Mouse (Mus musculus): ENCODE data around the gene Sirt1.

DNA sequence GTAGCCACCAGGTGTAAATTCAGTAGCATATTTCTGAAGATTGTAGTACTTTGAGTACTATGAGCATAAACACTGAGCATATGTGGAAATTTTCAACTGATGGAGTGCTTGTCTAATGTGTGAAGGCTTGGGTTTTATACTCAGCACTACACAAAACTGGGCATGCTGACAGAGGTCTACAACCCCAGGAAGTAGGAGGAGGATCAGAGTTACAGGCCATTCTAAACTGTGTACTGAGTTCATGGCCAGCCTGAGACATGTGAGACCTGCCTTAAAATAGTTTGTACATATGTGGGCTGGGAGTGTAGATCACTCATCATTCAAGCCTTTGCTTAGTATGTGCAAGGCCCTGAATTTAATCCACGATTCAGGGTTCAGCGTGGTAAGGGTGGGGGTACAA is 79.1 kb downstream of the Sirt1 start:
- no peak for TF ChIP-seq CTCF (IDR thresholded peaks at IDR 0.05; ENCODE audit: extremely low read depth, insufficient read length, insufficient replicate concordance, low read depth, low read length)
- TF ChIP-seq POLR2A (IDR thresholded peaks at IDR 0.05; ENCODE audit: low read depth, low read length) = no peak

Measured in small intestine, adult 2 months (tissue).